Mouse (Mus musculus): Measurements from ENCODE around the gene Gm20906.
"Not testable (repeated sequence)": the region's sequence is repeated elsewhere in the genome, so short reads cannot be mapped to it uniquely, and the experiment has no call there.

Gm20906 gene

GRCm38 (mm10) chrY:87550666-87551065 lies at the start of gene Gm20906:
Gene Gm20906, plus strand, starts transcription at chrY:87550966.
- not testable (repeated sequence) for DNase-seq
